Mouse (Mus musculus) cerebellum, postnatal 4 days (tissue): ENCODE results near the gene Gm3854.

Experiments used
- DNase-seq, 2 experiments: peaks; one replicate each; pipeline ENCODE4 v3.0.0; 2022; ENCODE audit warnings: low spot score in 2 of 2, mixed read lengths in 1 of 2

Gene Gm3854

DNA sequence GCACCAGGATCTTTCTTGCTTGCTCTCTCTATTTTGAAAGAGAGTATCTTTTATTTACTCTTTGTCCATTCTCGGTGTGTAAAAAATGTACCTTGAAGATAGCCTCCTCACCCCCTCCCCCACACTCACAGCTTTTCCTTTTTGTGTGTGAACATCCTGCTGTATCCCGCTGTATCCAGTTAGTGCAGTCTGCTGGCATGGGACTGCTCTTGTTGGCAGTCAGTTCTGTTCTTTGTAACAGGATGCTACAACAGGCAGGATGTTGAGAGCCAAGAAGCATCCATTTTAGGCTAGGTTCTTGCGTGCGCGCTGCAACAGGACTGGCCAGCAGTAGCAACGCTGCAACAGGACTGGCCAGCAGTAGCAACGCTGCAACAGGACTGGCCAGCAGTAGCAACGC is 43.4 kb downstream of the Gm3854 start:
- DNase-seq = no peak

DNA sequence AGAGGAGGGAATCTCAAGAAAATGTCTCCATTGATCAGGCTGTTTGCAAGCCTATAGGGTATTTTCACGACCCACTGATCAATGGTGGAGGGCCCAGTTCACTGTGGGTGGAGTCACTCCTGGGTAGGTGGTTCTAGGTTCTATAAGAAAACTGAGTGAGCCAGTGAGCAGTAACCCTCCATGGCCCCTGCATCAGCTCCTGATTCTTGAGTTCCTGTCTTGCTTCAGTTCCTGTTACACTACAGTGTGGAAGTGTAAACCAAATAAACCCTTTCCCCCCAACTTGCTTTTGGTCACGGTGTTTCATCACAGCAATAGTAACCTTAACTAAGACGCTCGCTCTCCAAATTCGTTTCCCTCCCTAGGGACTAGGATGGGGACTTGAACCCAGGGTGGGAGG is 45.4 kb downstream of the Gm3854 start:
- DNase-seq = no peak

DNA sequence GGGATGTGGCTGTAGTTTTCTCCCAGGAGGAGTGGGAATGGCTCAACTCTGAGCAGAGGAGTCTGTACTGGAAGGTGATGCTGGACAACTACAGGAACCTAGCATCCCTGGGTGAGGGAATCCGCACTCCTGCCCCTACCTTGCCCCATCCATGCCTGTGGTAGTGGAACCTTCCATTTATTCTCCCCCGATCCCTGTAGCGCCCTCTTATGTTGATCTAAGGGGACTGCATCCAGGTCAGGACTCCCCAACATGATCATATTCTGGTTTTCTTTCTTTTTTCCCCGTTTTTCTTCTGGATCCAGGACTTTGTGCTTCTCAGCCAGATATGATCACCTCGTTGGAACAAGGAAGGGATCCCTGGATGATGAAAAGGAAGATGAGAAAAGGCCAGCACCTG is 45.9 kb downstream of the Gm3854 start:
- no peak for DNase-seq

DNA sequence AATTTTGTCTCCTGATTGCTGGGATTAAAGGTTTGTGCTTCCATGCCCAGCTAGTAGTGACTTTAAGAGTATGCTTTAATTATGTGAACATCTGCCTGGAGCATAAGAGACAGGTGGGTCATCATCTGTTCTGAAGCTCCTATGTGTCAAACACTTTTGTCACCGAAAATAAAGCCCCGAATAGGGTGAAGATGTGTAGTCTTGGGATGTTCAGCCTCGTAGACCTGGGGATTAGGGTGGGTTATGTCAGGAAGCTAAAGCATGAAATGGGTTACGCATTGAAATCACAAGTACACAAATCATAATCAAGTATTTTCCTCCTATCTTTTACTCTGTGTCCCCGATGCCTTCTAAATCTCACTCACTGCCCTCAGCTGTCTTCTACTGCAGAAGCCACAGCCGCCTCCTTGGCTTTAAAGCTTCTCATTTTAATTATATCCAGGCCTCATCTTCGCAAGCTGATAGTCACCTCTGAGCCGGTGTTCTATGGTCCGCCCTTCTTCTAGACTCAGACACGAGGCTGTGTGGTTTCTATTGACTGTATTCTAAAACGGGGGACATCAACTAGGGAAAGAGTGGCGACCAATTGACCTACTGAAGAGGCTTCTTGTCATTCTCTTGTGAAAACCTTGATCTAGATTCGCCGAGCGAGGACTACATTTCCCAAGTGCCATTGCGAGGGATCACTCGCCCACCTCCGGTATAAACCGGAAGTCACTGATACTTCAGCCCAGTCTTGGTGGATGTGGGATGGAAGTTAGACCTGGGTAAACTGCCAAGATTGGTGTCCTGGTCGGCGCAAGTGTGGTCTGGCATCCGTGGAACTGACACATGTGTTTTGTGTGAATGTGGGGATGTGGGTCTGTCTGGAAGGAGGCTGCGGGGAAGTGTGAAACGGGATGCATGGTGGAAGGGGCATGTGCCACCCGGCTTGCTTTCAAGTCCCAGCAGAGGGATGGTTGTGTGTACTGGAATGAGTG is 54.7 kb downstream of the Gm3854 start, which contains the start of gene Smim17:
TSS of gene Smim17 (plus strand) at position 720 of the 980 bp plus-strand sequence.
- peak in 1 of 2 experiments; percentile 56 for DNase-seq
